ENCODE assay signal across 18 mouse cellular contexts in genomic region chr4:31601536-31601935, GRCm38 (mm10).
A peak's percentile ranks its signal among the peaks of the same experiment; 100 is the strongest.
DNase-seq lines count a peak whose midpoint lies in the region; ATAC-seq and TF ChIP-seq lines count a peak whose summit lies in the region.
"Had no signal": no experiment of that assay in that cellular context is flagged by ENCODE, and none has a peak within 500 bp of the region (broad histone marks: within the 10 kb centered on the region; RNA-seq: fewer than 3 reads in every experiment).

No protein-coding gene starts in this region.

- peak overlapping the region; percentile 59 for H3K27ac ChIP-seq in heart, embryonic 13.5 days (replicated peaks)
- H3K27ac ChIP-seq in lung, embryonic 14.5 days (ENCODE audit: low read depth) = peak overlapping the region; percentile 65
- no peak overlapping the region for H3K27ac ChIP-seq in forebrain, postnatal 0 days (ENCODE audit: low read depth, low read length)
- H3K27ac ChIP-seq in stomach, postnatal 0 days (replicated peaks) = no peak overlapping the region
- H3K27ac ChIP-seq: embryonic facial prominence, embryonic 12.5 days; heart, embryonic 10.5 days; hindbrain, embryonic 15.5 days; liver, embryonic 13.5 days; macrophage; neural tube, embryonic 13.5 days had no signal

- no peaks in the 10 kb centered on the region for H3K27me3 ChIP-seq in heart, embryonic 13.5 days (replicated peaks)
- no peaks in the 10 kb centered on the region for H3K27me3 ChIP-seq in lung, embryonic 14.5 days (ENCODE audit: insufficient read depth, low read length)
- H3K27me3 ChIP-seq in forebrain, postnatal 0 days (ENCODE audit: insufficient read depth, low read length) = no peaks in the 10 kb centered on the region
- H3K27me3 ChIP-seq in stomach, postnatal 0 days (ENCODE audit: control insufficient read depth, insufficient read depth, low read length) = no peaks in the 10 kb centered on the region
- H3K27me3 ChIP-seq: embryonic facial prominence, embryonic 12.5 days; hindbrain, embryonic 15.5 days; liver, embryonic 13.5 days; neural tube, embryonic 13.5 days had no signal

- no peak for DNase-seq in heart, postnatal 10 days
- DNase-seq in lung, embryonic 14.5 days = peak; percentile 81
- no peak for DNase-seq in lung, postnatal 14 days
- peak; percentile 57 for DNase-seq in forebrain, postnatal 0 days
- peak; percentile 23 for DNase-seq in stomach, postnatal 0 days (ENCODE audit: low spot score)
- no peak for DNase-seq in thymus, postnatal 4 days
- DNase-seq: adrenal gland, postnatal 14 days; cerebellum, adult 2 months; liver, embryonic 13.5 days; thymus, postnatal 36 days had no signal

- TF ChIP-seq CTCF in lung, embryonic 14.5 days (IDR thresholded peaks at IDR 0.05; ENCODE audit: low read depth) = no peak
- TF ChIP-seq CTCF in forebrain, postnatal 0 days (IDR thresholded peaks at IDR 0.05; ENCODE audit: low read depth) = no peak
- TF ChIP-seq CTCF in stomach, postnatal 0 days (IDR thresholded peaks at IDR 0.05; ENCODE audit: low read depth) = no peak

- TF ChIP-seq EP300 in stomach, postnatal 0 days (optimal IDR thresholded peaks at IDR 0.05) = no peak

- no peak for ATAC-seq in heart, embryonic 13.5 days (ENCODE audit: extremely low read depth, insufficient number of reproducible peaks, low FRiP score, low TSS enrichment)
- ATAC-seq in lung, embryonic 14.5 days (ENCODE audit: insufficient read depth) = peak; percentile 38
- peak; percentile 16; the same call in 1 of the 2 replicates for ATAC-seq in forebrain, postnatal 0 days
- ATAC-seq in stomach, postnatal 0 days (ENCODE audit: low FRiP score, low TSS enrichment) = peak; percentile 60; the same call in 1 of the 2 replicates
- ATAC-seq: intestine, embryonic 16.5 days had no signal

- intact Hi-C loops in heart, postnatal 10 days (cut with DNase I) = no loop called here

- no peak overlapping the region for H3K9ac ChIP-seq in heart, embryonic 13.5 days
- no peak overlapping the region for H3K9ac ChIP-seq in lung, embryonic 14.5 days
- H3K9ac ChIP-seq in forebrain, postnatal 0 days = no peak overlapping the region
- H3K9ac ChIP-seq in stomach, postnatal 0 days (ENCODE audit: low read length) = no peak overlapping the region
- H3K9ac ChIP-seq: embryonic facial prominence, embryonic 12.5 days; hindbrain, embryonic 15.5 days; liver, embryonic 13.5 days; neural tube, embryonic 13.5 days had no signal

- no peak overlapping the region for H3K4me3 ChIP-seq in heart, embryonic 13.5 days
- no peak overlapping the region for H3K4me3 ChIP-seq in lung, embryonic 14.5 days (ENCODE audit: low read depth, low read length)
- H3K4me3 ChIP-seq in forebrain, postnatal 0 days (ENCODE audit: low read depth, low read length) = no peak overlapping the region
- H3K4me3 ChIP-seq in stomach, postnatal 0 days (ENCODE audit: low read depth, low read length) = no peak overlapping the region
- H3K4me3 ChIP-seq: embryonic facial prominence, embryonic 12.5 days; heart, embryonic 10.5 days; hindbrain, embryonic 15.5 days; liver, embryonic 13.5 days; neural tube, embryonic 13.5 days had no signal

- WGBS in heart, embryonic 13.5 days = 64% methylated on average over 8 of the region's 8 CpGs
- 27% methylated on average over 8 of the region's 8 CpGs for WGBS in lung, embryonic 14.5 days
- WGBS in forebrain, postnatal 0 days = 15% methylated on average over 8 of the region's 8 CpGs
- WGBS in stomach, postnatal 0 days = 13% methylated on average over 8 of the region's 8 CpGs

- H3K36me3 ChIP-seq in heart, embryonic 13.5 days = no peaks in the 10 kb centered on the region
- no peaks in the 10 kb centered on the region for H3K36me3 ChIP-seq in lung, embryonic 14.5 days (ENCODE audit: insufficient read depth)
- H3K36me3 ChIP-seq in forebrain, postnatal 0 days (ENCODE audit: insufficient read depth) = no peaks in the 10 kb centered on the region
- no peaks in the 10 kb centered on the region for H3K36me3 ChIP-seq in stomach, postnatal 0 days (ENCODE audit: control insufficient read depth, insufficient read depth, low read length)
- H3K36me3 ChIP-seq: embryonic facial prominence, embryonic 12.5 days; heart, embryonic 10.5 days; hindbrain, embryonic 15.5 days; liver, embryonic 13.5 days; neural tube, embryonic 13.5 days had no signal

- no peak overlapping the region for H3K4me2 ChIP-seq in heart, embryonic 13.5 days
- H3K4me2 ChIP-seq in lung, embryonic 14.5 days = peak overlapping the region; percentile 23; the same call in 1 of the 2 replicates
- no peak overlapping the region; the same call in 1 of the 2 replicates for H3K4me2 ChIP-seq in forebrain, postnatal 0 days (ENCODE audit: low read depth)
- peak overlapping the region; percentile 2; the same call in 1 of the 2 replicates for H3K4me2 ChIP-seq in stomach, postnatal 0 days (replicated peaks; ENCODE audit: low read depth)
- H3K4me2 ChIP-seq: embryonic facial prominence, embryonic 12.5 days; hindbrain, embryonic 15.5 days; liver, embryonic 13.5 days; midbrain, embryonic 11.5 days; neural tube, embryonic 13.5 days had no signal

- H3K9me3 ChIP-seq in heart, embryonic 13.5 days = no peaks in the 10 kb centered on the region
- no peaks in the 10 kb centered on the region for H3K9me3 ChIP-seq in lung, embryonic 14.5 days (ENCODE audit: low read depth, low read length)
- H3K9me3 ChIP-seq in forebrain, postnatal 0 days (ENCODE audit: low read length) = no peaks in the 10 kb centered on the region
- no peaks in the 10 kb centered on the region for H3K9me3 ChIP-seq in stomach, postnatal 0 days (ENCODE audit: control insufficient read depth, low read length)
- H3K9me3 ChIP-seq: embryonic facial prominence, embryonic 12.5 days; heart, embryonic 10.5 days; hindbrain, embryonic 15.5 days; liver, embryonic 13.5 days; neural tube, embryonic 13.5 days had no signal

- peaks cover 9% of the 10 kb centered on the region for H3K4me1 ChIP-seq in heart, embryonic 13.5 days
- peaks cover 7% of the 10 kb centered on the region for H3K4me1 ChIP-seq in lung, embryonic 14.5 days (ENCODE audit: insufficient read depth)
- H3K4me1 ChIP-seq in forebrain, postnatal 0 days (ENCODE audit: insufficient read depth) = no peaks in the 10 kb centered on the region
- H3K4me1 ChIP-seq in stomach, postnatal 0 days (replicated peaks; ENCODE audit: control insufficient read depth, insufficient read depth) = no peaks in the 10 kb centered on the region
- H3K4me1 ChIP-seq: hindbrain, embryonic 15.5 days; liver, embryonic 13.5 days had no signal

Comparison
In these comparisons a context has a peak if more than half of its experiments do, and no peak if none do; other contexts are left out.
1. DNase-seq: peak in lung, embryonic 14.5 days (single experiment), forebrain, postnatal 0 days (single experiment) and stomach, postnatal 0 days (single experiment); none in heart, postnatal 10 days (0 of 2), lung, postnatal 14 days (single experiment) and thymus, postnatal 4 days (single experiment).
2. H3K27ac ChIP-seq: peak in heart, embryonic 13.5 days (single experiment) and lung, embryonic 14.5 days (single experiment); none in forebrain, postnatal 0 days (single experiment) and stomach, postnatal 0 days (single experiment).
3. H3K4me2 ChIP-seq: peak in lung, embryonic 14.5 days (single experiment) and stomach, postnatal 0 days (single experiment); none in heart, embryonic 13.5 days (single experiment) and forebrain, postnatal 0 days (single experiment).